In the genomic region with DNA sequence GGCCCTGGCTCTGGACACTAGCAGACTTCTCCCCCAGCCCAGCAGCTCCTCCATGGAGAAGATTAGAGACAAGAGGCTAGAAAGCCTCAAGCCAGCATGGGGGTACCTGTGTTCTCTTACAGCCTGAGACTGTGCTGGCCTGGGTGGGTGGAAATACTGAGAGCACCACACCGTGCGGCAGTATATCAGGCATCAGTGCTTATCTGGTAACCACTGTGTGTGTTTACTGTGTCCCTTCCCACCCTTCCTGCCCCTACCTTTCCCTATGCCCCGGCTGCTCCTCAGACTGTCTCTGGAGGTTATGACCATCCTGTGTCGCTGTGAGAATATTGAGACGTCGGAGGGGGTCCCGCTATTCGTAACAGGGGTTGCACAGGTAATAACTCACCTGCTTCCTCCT, we compare ENCODE assay signal across 1 mouse cellular context.
TF ChIP-seq lines count a peak whose summit lies in the region.

No protein-coding gene starts in this region.

TF ChIP-seq in MEL, 35 proteins besides CTCF, POLR2A, EP300 and RAD21:
- TF ChIP-seq GABPA (IDR thresholded peaks at IDR 0.05; ENCODE audit: low read depth, low read length) (no peak), ZNF384 (IDR thresholded peaks at IDR 0.05; ENCODE audit: low read depth, low read length) (no peak), ZKSCAN1 (IDR thresholded peaks at IDR 0.05; ENCODE audit: low read depth, low read length) (no peak), GATA1 (IDR thresholded peaks at IDR 0.05; ENCODE audit: low read depth, low read length) (peak; percentile 55), SMC3 (IDR thresholded peaks at IDR 0.05; ENCODE audit: low read depth, low read length) (no peak)
TF ChIP-seq in MEL: peak in this region for 1.
